Mouse (Mus musculus) liver, embryonic 13.5 days (tissue): ENCODE measurements at regions not wholly inside any gene's neighbourhood (a gene's known extent, or its start where the extent isn't known, plus 50 kb on each side); places are given as distances from the start of the nearest gene placed in this dataset.
A peak's percentile ranks its signal among the peaks of the same experiment; 100 is the strongest.

Experiments used
- ATAC-seq: fragments of 200-750 bp; cut with Nextera tagmentation; 2 replicates; pipeline ENCODE4 v1.8.0; 2017; ENCODE audit warnings: low read depth, mild to moderate bottlenecking, moderate number of reproducible peaks, moderate library complexity
- DNase-seq: peaks from one replicate; pipeline ENCODE4 v3.0.0; 2022
- H3K27ac ChIP-seq: fragments of 300-500 bp; sonication (generic); 2 replicates; pipeline ENCODE4 v1.5.1; 2015; ENCODE audit warnings: moderate library complexity, mild to moderate bottlenecking, inconsistent platforms
- H3K27me3 ChIP-seq: fragments of 300-500 bp; sonication (generic); 2 replicates; pipeline ENCODE4 v1.6.1; 2015; ENCODE audit warnings: mild to moderate bottlenecking, inconsistent platforms
- H3K36me3 ChIP-seq: fragments of 300-500 bp; sonication (generic); 2 replicates; pipeline ENCODE4 v1.6.1; 2015; ENCODE audit warnings: mild to moderate bottlenecking, inconsistent platforms
- H3K4me1 ChIP-seq: fragments of 300-500 bp; sonication (generic); replicated peaks from 2 replicates; pipeline ENCODE4 v1.6.1; 2015; ENCODE audit warnings: inconsistent platforms
- H3K4me2 ChIP-seq: fragments of 300-500 bp; sonication (generic); 2 replicates; pipeline ENCODE4 v1.6.1; 2015; ENCODE audit warnings: inconsistent platforms, mild to moderate bottlenecking, moderate library complexity
- H3K4me3 ChIP-seq: fragments of 300-500 bp; sonication (generic); replicated peaks from 2 replicates; pipeline ENCODE4 v1.5.1; 2015; ENCODE audit warnings: mild to moderate bottlenecking, inconsistent platforms
- H3K9ac ChIP-seq: fragments of 300-500 bp; sonication (generic); 2 replicates; pipeline ENCODE4 v1.6.1; 2015; ENCODE audit warnings: mild to moderate bottlenecking, inconsistent platforms
- H3K9me3 ChIP-seq: fragments of 300-500 bp; sonication (generic); replicated peaks from 2 replicates; pipeline ENCODE4 v1.6.1; 2016; ENCODE audit warnings: inconsistent platforms
- WGBS: fragments of 180-500 bp; shearing (Covaris S2); methylation state at CpG from one replicate; pipeline ENCODE4 v1.1.7; 2015; ENCODE audit not compliant: insufficient replicate concordance; 5-methylcytosine and 5-hydroxymethylcytosine counted together

- H3K36me3 ChIP-seq, result no peaks in the 10 kb centered on the region
- no peak overlapping the region for H3K27ac ChIP-seq
- no peak overlapping the region for H3K4me2 ChIP-seq
- H3K4me3 ChIP-seq, result no peak overlapping the region
- DNase-seq, result no peak
- no peak overlapping the region for H3K9ac ChIP-seq
- no peaks in the 10 kb centered on the region; the same call in 1 of the 2 replicates for H3K4me1 ChIP-seq
- ATAC-seq, result no peak
- 29% methylated on average over 2 of the region's 2 CpGs for WGBS
- no peaks in the 10 kb centered on the region for H3K27me3 ChIP-seq
- no peaks in the 10 kb centered on the region for H3K9me3 ChIP-seq
These were observed 54.9 kb upstream of the Basp1 start for GRCm38 (mm10) chr15:25468478-25468877.

DNA sequence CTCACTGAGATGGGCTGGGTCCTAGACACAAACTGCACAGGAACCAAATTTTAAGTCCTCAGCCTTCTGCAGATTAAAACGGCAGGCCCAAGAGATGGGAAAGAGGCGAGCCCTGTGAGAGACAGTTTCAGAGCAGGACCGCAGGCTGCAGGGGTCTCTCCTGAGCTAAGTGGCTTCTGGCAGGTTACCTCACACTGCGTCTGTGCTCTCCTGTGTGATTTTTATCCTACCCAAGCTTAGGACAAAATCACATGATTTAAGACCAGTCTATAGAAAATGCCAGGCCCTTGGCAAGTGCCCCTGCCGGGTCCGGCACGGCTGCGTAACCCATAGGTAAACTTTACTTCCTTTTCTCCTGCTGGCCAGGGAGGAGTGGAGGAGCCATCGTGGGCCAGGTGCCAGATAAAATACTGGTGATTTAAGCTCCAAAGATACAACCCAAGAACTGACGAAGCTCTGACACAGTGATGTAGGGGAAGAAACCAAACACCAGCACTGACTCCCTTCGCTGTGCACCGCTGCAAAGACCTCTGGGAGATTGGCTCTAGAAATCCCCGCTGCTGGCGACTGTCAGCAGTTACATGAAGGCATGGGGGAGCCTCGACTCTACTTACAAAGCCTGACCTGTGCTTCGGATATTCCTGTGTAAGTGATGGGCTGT lies 55.8 kb upstream of the Basp1 start:
- no peak for DNase-seq
- Histone ChIP-seq H3K4me2 (no peak overlapping the region), H3K36me3 (no peaks in the 10 kb centered on the region), H3K9me3 (no peaks in the 10 kb centered on the region), H3K4me1 (peaks cover 3% of the 10 kb centered on the region; the same call in 1 of the 2 replicates), H3K4me3 (no peak overlapping the region), H3K27ac (no peak overlapping the region), H3K9ac (no peak overlapping the region), H3K27me3 (no peaks in the 10 kb centered on the region)
- ATAC-seq, result no peak
- WGBS, result 58% methylated on average over 16 of the region's 16 CpGs

GRCm38 (mm10) chr15:25471331-25471730 lies 57.8 kb upstream of the Basp1 start:
- 67% methylated on average over 5 of the region's 5 CpGs for WGBS
- Histone ChIP-seq H3K27ac (no peak overlapping the region), H3K9ac (no peak overlapping the region), H3K4me2 (no peak overlapping the region), H3K9me3 (no peaks in the 10 kb centered on the region), H3K4me3 (no peak overlapping the region), H3K4me1 (peaks cover 7% of the 10 kb centered on the region; the same call in 1 of the 2 replicates), H3K27me3 (no peaks in the 10 kb centered on the region), H3K36me3 (no peaks in the 10 kb centered on the region)
- ATAC-seq (no peak), DNase-seq (no peak)

- H3K27ac ChIP-seq, result no peak overlapping the region
- no peaks in the 10 kb centered on the region for H3K27me3 ChIP-seq
- H3K4me1 ChIP-seq, result peaks cover 7% of the 10 kb centered on the region; the same call in 1 of the 2 replicates
- H3K4me3 ChIP-seq, result no peak overlapping the region
- no peaks in the 10 kb centered on the region for H3K36me3 ChIP-seq
- H3K9ac ChIP-seq, result no peak overlapping the region
- WGBS, result 75% methylated on average over 3 of the region's 3 CpGs
- ATAC-seq (peak; percentile 70), DNase-seq (no peak)
- no peak overlapping the region for H3K4me2 ChIP-seq
- H3K9me3 ChIP-seq, result no peaks in the 10 kb centered on the region
These were observed 59.7 kb upstream of the Basp1 start for GRCm38 (mm10) chr15:25473201-25473710.

DNA sequence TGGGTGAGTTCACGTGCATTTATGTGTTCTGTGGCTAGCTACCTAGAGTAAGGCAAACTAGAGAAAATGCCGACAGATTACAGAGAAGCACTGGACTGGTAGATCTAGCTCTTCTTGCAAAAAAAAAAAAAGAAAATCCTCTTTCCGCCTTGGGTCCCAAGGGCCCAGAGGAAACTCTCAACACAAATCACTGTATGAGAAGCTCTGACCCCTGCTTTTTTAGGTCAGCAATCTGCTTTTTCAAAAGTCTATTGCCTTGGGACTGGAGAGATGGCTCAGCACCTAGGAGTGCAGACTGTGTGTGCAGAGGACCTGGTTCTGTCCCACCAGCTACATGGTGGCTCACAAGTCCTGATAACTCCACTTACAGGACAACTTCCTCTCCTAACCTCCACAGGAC lies 60.5 kb upstream of the Basp1 start:
- no peak for ATAC-seq
- no peak overlapping the region for H3K9ac ChIP-seq
- no peaks in the 10 kb centered on the region for H3K9me3 ChIP-seq
- H3K4me2 ChIP-seq, result no peak overlapping the region
- peaks cover 7% of the 10 kb centered on the region; the same call in 1 of the 2 replicates for H3K4me1 ChIP-seq
- H3K27me3 ChIP-seq, result no peaks in the 10 kb centered on the region
- 69% methylated on average over 3 of the region's 3 CpGs for WGBS
- peak overlapping the region; percentile 45; the same call in 1 of the 2 replicates for H3K27ac ChIP-seq
- H3K36me3 ChIP-seq, result no peaks in the 10 kb centered on the region
- no peak overlapping the region for H3K4me3 ChIP-seq
- no peak for DNase-seq

GRCm38 (mm10) chr15:25482586-25482985 lies 69.0 kb upstream of the Basp1 start:
- no peaks in the 10 kb centered on the region for H3K36me3 ChIP-seq
- ATAC-seq (no peak), DNase-seq (no peak)
- no peaks in the 10 kb centered on the region for H3K27me3 ChIP-seq
- 56% methylated on average over 3 of the region's 3 CpGs for WGBS
- no peaks in the 10 kb centered on the region for H3K4me1 ChIP-seq
- no peak overlapping the region for H3K4me3 ChIP-seq
- no peaks in the 10 kb centered on the region for H3K9me3 ChIP-seq
- no peak overlapping the region for H3K4me2 ChIP-seq
- H3K27ac ChIP-seq, result no peak overlapping the region
- no peak overlapping the region for H3K9ac ChIP-seq

DNA sequence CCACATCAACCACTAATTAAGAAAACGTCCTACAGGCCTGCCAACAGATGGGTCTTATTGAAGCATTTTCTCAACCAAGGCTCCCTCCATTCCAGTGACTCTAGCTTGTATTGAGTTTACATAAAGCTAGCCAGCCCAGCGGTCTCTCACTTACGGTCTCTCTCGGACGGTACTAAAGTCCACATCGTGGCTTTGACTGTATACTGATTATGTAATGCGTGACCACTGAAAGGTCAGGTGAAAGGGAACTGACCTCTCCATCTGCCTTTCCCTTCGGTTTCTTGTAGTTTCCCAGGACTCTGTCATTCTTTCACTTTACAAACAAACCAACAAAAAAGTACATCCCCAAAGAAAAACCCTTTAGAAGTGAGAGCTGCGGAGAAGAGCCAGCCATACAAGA lies 71.8 kb upstream of the Basp1 start:
- H3K9me3 ChIP-seq, result no peaks in the 10 kb centered on the region
- no peaks in the 10 kb centered on the region for H3K4me1 ChIP-seq
- 52% methylated on average over 9 of the region's 9 CpGs for WGBS
- peak overlapping the region; percentile 73 for H3K27ac ChIP-seq
- no peak overlapping the region for H3K4me3 ChIP-seq
- no peaks in the 10 kb centered on the region for H3K36me3 ChIP-seq
- no peak for DNase-seq
- no peak overlapping the region for H3K9ac ChIP-seq
- H3K4me2 ChIP-seq, result no peak overlapping the region
- no peaks in the 10 kb centered on the region for H3K27me3 ChIP-seq
- ATAC-seq, result peak; percentile 83

DNA sequence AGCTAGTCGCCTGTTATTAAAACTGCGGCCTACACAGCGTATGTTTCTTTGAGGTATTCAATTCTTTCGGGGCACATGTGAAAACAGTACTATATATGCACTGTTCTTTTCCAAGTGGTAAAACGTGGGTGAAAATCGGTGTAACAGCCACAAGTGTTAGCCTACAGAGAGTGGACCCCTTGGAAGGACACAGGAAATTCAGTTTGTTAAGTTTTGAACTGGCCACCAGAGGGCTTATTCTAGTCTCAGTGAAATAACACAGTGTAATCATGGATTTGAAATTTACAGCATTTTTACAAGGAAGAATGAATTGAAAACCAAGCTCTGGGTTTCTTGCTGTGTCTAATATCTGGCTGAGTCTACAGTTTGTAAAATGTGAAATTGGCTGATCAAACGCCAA lies 72.6 kb upstream of the Basp1 start:
- no peak; the same call in 1 of the 2 replicates for ATAC-seq
- Histone ChIP-seq H3K9ac (no peak overlapping the region), H3K27me3 (no peaks in the 10 kb centered on the region), H3K36me3 (no peaks in the 10 kb centered on the region), H3K4me1 (no peaks in the 10 kb centered on the region), H3K9me3 (no peaks in the 10 kb centered on the region), H3K4me3 (no peak overlapping the region), H3K4me2 (peak overlapping the region; percentile 23; the same call in 1 of the 2 replicates), H3K27ac (peak overlapping the region; percentile 73)
- 54% methylated on average over 7 of the region's 7 CpGs for WGBS
- no peak for DNase-seq

DNA sequence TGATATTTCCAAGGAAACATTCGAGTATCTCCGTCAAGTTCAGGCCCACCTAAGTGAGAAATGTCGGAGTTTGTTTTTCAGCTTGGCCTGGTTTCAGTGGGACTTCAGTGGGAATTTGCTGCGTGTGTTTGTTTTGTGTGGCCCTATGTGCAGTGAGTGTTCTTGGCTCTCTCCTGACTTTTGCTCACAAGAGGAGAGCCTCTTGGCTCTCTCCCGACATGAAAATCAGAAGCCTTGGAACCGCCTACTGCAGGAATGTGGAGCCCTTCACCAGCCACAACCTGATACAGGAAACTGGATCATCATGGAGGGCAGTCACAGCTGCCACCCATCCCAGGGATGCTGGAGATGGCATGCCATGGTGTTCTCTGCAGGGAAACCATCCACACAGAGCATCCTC lies 76.2 kb upstream of the Basp1 start:
- DNase-seq (no peak), ATAC-seq (no peak)
- no peaks in the 10 kb centered on the region for H3K9me3 ChIP-seq
- no peak overlapping the region for H3K4me2 ChIP-seq
- no peaks in the 10 kb centered on the region for H3K36me3 ChIP-seq
- no peak overlapping the region for H3K4me3 ChIP-seq
- H3K9ac ChIP-seq, result no peak overlapping the region
- H3K4me1 ChIP-seq, result no peaks in the 10 kb centered on the region
- H3K27me3 ChIP-seq, result no peaks in the 10 kb centered on the region
- 62% methylated on average over 6 of the region's 6 CpGs for WGBS
- H3K27ac ChIP-seq, result no peak overlapping the region

- DNase-seq (no peak), ATAC-seq (no peak)
- Histone ChIP-seq H3K27ac (no peak overlapping the region), H3K4me2 (no peak overlapping the region), H3K27me3 (no peaks in the 10 kb centered on the region), H3K4me1 (0 out of 2 replicates have a peak, but pooled peaks cover 2% of the 10 kb centered on the region), H3K9ac (no peak overlapping the region), H3K36me3 (no peaks in the 10 kb centered on the region), H3K9me3 (no peaks in the 10 kb centered on the region), H3K4me3 (no peak overlapping the region)
- WGBS, result 60% methylated on average over 5 of the region's 5 CpGs
These were observed 78.7 kb upstream of the Basp1 start for GRCm38 (mm10) chr15:25492161-25492746.

DNA sequence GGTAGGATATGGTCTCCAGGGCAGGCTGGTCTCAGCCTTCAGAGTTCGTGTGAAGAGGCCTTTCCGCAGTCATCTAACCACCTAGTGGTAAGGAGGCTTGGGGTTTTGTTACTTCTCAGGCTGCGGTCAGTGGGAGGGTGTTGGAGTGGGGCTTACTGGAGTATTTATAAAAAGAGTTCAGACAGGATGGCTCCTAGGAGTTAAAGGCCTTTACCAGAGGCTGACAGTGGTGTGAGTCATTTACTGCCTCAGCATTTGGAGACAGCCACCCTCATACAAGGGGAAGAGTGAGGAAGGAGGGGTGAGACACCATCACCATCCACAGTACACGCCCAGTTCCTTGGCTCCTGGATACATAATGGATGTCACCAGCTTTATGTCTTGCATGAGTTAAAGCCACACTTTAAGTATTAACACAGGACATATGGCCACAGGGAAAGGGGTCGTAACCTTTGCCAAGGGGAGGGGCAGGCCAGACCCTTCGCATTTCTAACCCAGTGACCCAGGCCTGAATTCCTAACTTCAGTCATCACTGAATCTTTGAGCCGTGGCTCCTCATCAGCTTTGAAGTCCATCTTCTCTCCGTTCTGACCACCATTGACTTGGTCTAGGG lies 81.2 kb upstream of the Basp1 start:
- DNase-seq (no peak), ATAC-seq (no peak)
- no peaks in the 10 kb centered on the region for H3K27me3 ChIP-seq
- H3K4me2 ChIP-seq, result no peak overlapping the region
- no peak overlapping the region for H3K27ac ChIP-seq
- no peak overlapping the region for H3K4me3 ChIP-seq
- H3K4me1 ChIP-seq, result 0 out of 2 replicates have a peak, but pooled peaks cover 2% of the 10 kb centered on the region
- no peak overlapping the region for H3K9ac ChIP-seq
- H3K9me3 ChIP-seq, result no peaks in the 10 kb centered on the region
- WGBS, result 59% methylated on average over 8 of the region's 8 CpGs
- no peaks in the 10 kb centered on the region for H3K36me3 ChIP-seq
